Mouse (Mus musculus) lung, embryonic 14.5 days (tissue): ENCODE data around the gene Got1. TPM values are rescaled to one million over a fixed set of nuclear protein-coding genes. Genes with fewer than 3 reads are reported as not detected.

Experiments
- ATAC-seq: fragments of 200-750 bp; cut with Nextera tagmentation; 2 replicates; pipeline ENCODE4 v1.8.0; 2017; ENCODE audit warnings: mild to moderate bottlenecking, moderate TSS enrichment, moderate library complexity; ENCODE audit not compliant: insufficient read depth
- DNase-seq: peaks from one replicate; pipeline ENCODE4 v3.0.0-alpha.2; 2015
- H3K27ac ChIP-seq: fragments of 300-500 bp; sonication (generic); 2 replicates; pipeline ENCODE4 v1.5.1; 2014; ENCODE audit warnings: low read depth, mild to moderate bottlenecking, moderate library complexity
- H3K27me3 ChIP-seq: fragments of 300-500 bp; sonication (generic); 2 replicates; pipeline ENCODE4 v1.6.1; 2014; ENCODE audit warnings: low read length, control low read depth; ENCODE audit not compliant: insufficient read depth
- H3K36me3 ChIP-seq: fragments of 300-500 bp; sonication (generic); 2 replicates; pipeline ENCODE4 v1.6.1; 2014; ENCODE audit warnings: control low read depth; ENCODE audit not compliant: insufficient read depth
- H3K4me1 ChIP-seq: fragments of 300-500 bp; sonication (generic); 2 replicates; pipeline ENCODE4 v1.6.1; 2014; ENCODE audit warnings: antibody characterized with exemption, control low read depth; ENCODE audit not compliant: insufficient read depth
- H3K4me2 ChIP-seq: fragments of 300-500 bp; sonication (generic); 2 replicates; pipeline ENCODE4 v1.6.1; 2014; ENCODE audit warnings: mild to moderate bottlenecking
- H3K4me3 ChIP-seq: fragments of 300-500 bp; sonication (generic); 2 replicates; pipeline ENCODE4 v1.5.1; 2014; ENCODE audit warnings: low read depth, low read length
- H3K9ac ChIP-seq: fragments of 300-500 bp; sonication (generic); 2 replicates; pipeline ENCODE4 v1.6.1; 2014
- H3K9me3 ChIP-seq: fragments of 300-500 bp; sonication (generic); 2 replicates; pipeline ENCODE4 v1.6.1; 2016; ENCODE audit warnings: low read depth, low read length, control low read depth
- CTCF ChIP-seq: IDR thresholded peaks from 2 replicates; pipeline ENCODE4 v1.5.1; 2016; ENCODE audit warnings: antibody characterized with exemption, low read depth
- WGBS: fragments of 180-500 bp; shearing (Covaris S2); extraction: QIAGEN DNeasy Blood & Tissue Kit; methylation state at CpG from one replicate; pipeline ENCODE4 v1.1.7; 2014; 5-methylcytosine and 5-hydroxymethylcytosine counted together
- polyA plus RNA-seq: library from polyadenylated mRNA; unstranded; fragments of >200 nt; fragmentation: Nextera tagmentation; extraction: Ambion mirVana; gene quantifications from 2 replicates; pipeline ENCODE4 v1.2.1, GENCODE M21; 2014

The Got1 gene
- polyA plus RNA-seq, 1 experiment from 2014 or later = 19.5 TPM

DNA sequence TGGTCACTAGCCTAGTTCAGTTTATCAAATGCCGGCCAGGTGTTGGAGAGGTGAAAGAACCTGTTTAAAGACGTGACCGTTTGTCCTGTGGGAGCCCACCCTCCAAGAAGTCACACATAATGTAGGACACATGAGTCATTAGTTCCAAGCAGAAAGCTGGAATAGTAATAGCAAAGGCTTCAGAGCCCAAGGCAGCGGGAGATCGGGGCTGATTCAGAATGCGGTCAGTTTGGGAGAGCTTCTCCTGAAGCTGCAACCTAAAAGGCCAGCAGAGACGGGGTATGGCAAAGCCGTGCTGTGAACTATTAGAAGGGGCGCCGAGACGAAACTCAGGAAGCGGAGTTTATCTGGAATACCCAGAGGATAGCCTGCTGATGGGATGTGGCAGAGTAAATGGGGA, 63.9 kb downstream of the Got1 start:
- 86% methylated on average over 12 of the region's 12 CpGs for WGBS
- no peak for ATAC-seq

GRCm38 (mm10) chr19:43459948-43460347, 64.5 kb downstream of the Got1 start:
- H3K4me3 ChIP-seq = no peak overlapping the region
- ATAC-seq (no peak), DNase-seq (no peak)
- H3K4me2 ChIP-seq = no peak overlapping the region
- WGBS = 63% methylated on average over 4 of the region's 4 CpGs
- no peak for TF ChIP-seq CTCF
- no peaks in the 10 kb centered on the region for H3K4me1 ChIP-seq
- H3K27me3 ChIP-seq = no peaks in the 10 kb centered on the region
- H3K9me3 ChIP-seq = no peaks in the 10 kb centered on the region
- no peak overlapping the region for H3K27ac ChIP-seq
- no peak overlapping the region for H3K9ac ChIP-seq
- H3K36me3 ChIP-seq = no peaks in the 10 kb centered on the region

More for the DNA sequence above, 63.9 kb downstream of the Got1 start:
- no peak for DNase-seq
- Histone ChIP-seq H3K27ac (no peak overlapping the region), H3K4me3 (no peak overlapping the region), H3K9me3 (no peaks in the 10 kb centered on the region), H3K4me1 (no peaks in the 10 kb centered on the region), H3K27me3 (no peaks in the 10 kb centered on the region), H3K4me2 (no peak overlapping the region), H3K36me3 (no peaks in the 10 kb centered on the region), H3K9ac (no peak overlapping the region)
- TF ChIP-seq CTCF = no peak

GRCm38 (mm10) chr19:43453025-43453424, 71.4 kb downstream of the Got1 start:
- Histone ChIP-seq H3K9ac (no peak overlapping the region), H3K4me3 (no peak overlapping the region), H3K9me3 (no peaks in the 10 kb centered on the region), H3K4me2 (no peak overlapping the region), H3K27ac (no peak overlapping the region), H3K36me3 (no peaks in the 10 kb centered on the region), H3K4me1 (no peaks in the 10 kb centered on the region), H3K27me3 (no peaks in the 10 kb centered on the region)
- TF ChIP-seq CTCF = no peak
- DNase-seq (no peak), ATAC-seq (no peak)
- WGBS = 64% methylated on average over 4 of the region's 4 CpGs

- ATAC-seq (no peak), DNase-seq (no peak)
- Histone ChIP-seq H3K4me1 (no peaks in the 10 kb centered on the region), H3K9me3 (no peaks in the 10 kb centered on the region), H3K36me3 (no peaks in the 10 kb centered on the region), H3K9ac (no peak overlapping the region), H3K4me3 (no peak overlapping the region), H3K4me2 (no peak overlapping the region), H3K27me3 (no peaks in the 10 kb centered on the region), H3K27ac (no peak overlapping the region)
- TF ChIP-seq CTCF = no peak
- WGBS = 82% methylated on average over 5 of the region's 5 CpGs
These were observed 72.2 kb downstream of the Got1 start for GRCm38 (mm10) chr19:43452176-43452575.

DNA sequence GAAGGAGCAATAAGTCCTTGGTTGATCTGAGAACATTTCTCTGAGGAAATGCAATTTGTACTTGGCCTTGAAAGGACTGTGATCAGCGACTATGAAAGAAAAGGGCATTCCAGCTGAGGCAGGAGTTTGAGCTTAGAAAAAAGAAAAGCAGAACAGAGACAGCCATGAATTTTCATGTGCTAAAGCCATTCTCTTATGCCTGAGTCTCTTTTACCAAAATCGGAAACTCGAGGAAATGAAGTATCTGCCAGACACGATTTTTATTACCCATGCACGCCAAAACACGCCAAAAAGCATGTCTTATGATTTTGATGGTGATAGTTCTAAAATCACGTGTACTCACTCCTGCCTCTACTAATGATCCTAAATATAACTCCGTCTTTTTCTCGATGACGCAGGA, 72.8 kb downstream of the Got1 start:
- TF ChIP-seq CTCF = no peak
- no peak for DNase-seq
- Histone ChIP-seq H3K27ac (no peak overlapping the region), H3K27me3 (no peaks in the 10 kb centered on the region), H3K36me3 (no peaks in the 10 kb centered on the region), H3K9ac (no peak overlapping the region), H3K4me1 (no peaks in the 10 kb centered on the region), H3K4me2 (no peak overlapping the region), H3K9me3 (no peaks in the 10 kb centered on the region), H3K4me3 (no peak overlapping the region)
- 85% methylated on average over 10 of the region's 10 CpGs for WGBS
- ATAC-seq = no peak

Other genes with a start within 250 kb of the Got1 start
- gene Hpse2, start 136.2 kb downstream of the Got1 start, polyA plus RNA-seq = 9.5 and 11.4 TPM in 2 replicates
- gene Cnnm1, start 84.2 kb downstream of the Got1 start, polyA plus RNA-seq = 0.05 TPM in 1 of 2 replicates, not detected in the other
- gene Nkx2-3, start 87.7 kb upstream of the Got1 start, polyA plus RNA-seq = not detected in 2 replicates
- 12.1 and 13.0 TPM in 2 replicates for gene Slc25a28, start 150.3 kb upstream of the Got1 start, polyA plus RNA-seq
- gene Entpd7, start 165.1 kb upstream of the Got1 start, polyA plus RNA-seq = 15.1 and 15.2 TPM in 2 replicates
- gene Cutc, start 228.4 kb upstream of the Got1 start, polyA plus RNA-seq = 11.6 and 12.7 TPM in 2 replicates
- gene Cox15, start 228.4 kb upstream of the Got1 start, polyA plus RNA-seq = 6.8 and 11.0 TPM in 2 replicates